Mouse (Mus musculus) c-Kit-positive CD71-negative TER-119-negative erythroid progenitor cells, embryonic 14.5 days (primary cell): Measurements from ENCODE around the gene Slc6a12.

Source experiments
- DNase-seq: peaks from one replicate; pipeline ENCODE4 v3.0.0-alpha.2; 2013; ENCODE audit warnings: low read depth

The Slc6a12 gene

GRCm38 (mm10) chr6:121343026-121343770 is at the start of gene Slc6a12:
Gene Slc6a12 (plus strand): TSS chr6:121343076.
- no peak for DNase-seq

- no peak for DNase-seq
These were observed 43.6 kb upstream of the Slc6a12 start for GRCm38 (mm10) chr6:121299317-121299716.

DNA sequence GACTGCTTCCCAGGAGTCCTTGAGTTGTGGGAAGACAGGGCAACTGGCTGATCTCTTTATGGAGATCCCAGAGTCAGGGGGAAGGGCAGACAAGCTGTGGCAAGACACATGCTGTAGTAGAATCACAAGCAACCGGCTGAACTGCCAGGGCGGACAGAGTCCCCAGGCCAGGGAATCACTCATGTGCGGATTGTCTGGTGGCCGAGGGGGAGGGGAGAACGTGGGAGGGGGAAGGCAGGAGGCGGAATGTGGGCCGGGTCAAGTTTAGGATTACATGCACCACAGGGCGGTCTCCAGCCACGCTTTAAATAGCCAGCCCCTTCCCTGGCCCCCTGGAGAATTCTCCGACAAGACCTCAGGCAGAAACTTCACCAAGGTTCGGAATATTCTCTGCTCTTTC is 42.9 kb upstream of the Slc6a12 start, which contains the start of gene Slc6a13:
Slc6a13 (plus strand) TSS at position 274 of the 400 bp plus-strand sequence.
- no peak for DNase-seq

DNA sequence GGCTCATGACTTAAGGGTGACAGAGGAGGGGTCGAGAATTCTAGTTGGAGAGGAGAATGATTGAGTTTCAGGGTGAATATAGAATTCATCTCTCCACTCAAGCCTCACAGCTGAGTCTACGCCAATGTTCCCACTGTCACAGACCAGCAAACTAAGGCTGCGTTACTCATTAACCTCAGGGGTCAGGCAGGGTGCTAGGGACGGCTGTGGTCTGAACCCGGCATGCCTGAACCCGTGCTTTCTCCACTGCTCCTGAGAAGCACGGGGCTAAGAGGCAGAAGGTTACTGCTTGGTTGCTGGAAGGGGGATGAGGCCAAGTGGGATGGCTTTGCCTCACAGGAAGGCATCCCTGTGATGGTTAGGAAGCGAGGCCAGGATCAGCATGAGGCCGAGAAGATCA is 42.4 kb upstream of the Slc6a12 start:
- DNase-seq: no peak

GRCm38 (mm10) chr6:121303466-121304220 is 39.2 kb upstream of the Slc6a12 start:
- DNase-seq: no peak

GRCm38 (mm10) chr6:121304630-121305029 is 38.2 kb upstream of the Slc6a12 start:
- no peak for DNase-seq

DNA sequence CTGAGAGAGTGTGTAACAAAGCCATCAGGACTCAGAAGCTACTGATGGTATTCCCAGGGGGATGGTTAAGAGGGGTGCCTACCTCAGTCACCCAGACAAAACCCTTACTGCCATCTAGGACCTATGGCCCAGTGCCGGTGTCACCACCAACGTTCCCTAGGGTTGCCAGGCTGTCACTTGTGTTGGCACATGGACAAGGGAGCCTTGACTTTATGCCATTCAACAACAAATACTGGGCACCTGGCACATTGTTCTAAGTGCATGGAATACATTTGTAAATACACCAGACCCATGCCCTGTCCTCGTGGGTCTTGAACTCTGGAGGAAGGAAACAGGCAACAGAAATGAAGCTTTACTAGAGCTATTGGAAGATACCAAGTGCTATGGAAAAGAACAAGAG is 37.3 kb upstream of the Slc6a12 start:
- no peak for DNase-seq

DNA sequence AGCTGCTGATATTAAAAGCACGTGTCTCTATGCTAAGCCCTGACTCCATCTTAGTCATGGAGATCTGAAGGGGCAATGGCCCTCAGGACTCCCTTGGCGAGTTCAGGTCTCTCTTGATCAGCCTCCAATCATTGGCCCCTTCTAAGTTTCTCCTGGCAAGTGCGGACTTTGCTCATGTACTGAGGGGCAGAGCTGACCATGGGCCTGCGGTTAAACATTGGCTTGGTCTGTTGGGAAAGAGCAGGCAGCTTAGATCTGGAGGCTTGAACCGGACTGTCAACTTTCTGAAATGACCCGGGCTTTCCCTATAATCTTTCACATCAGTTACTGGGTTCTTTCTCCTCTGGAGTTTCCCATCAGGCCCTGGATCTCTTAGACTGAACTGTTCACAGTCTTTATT is 31.9 kb upstream of the Slc6a12 start:
- no peak for DNase-seq

GRCm38 (mm10) chr6:121319099-121319498 is 23.8 kb upstream of the Slc6a12 start:
- no peak for DNase-seq

GRCm38 (mm10) chr6:121322381-121323110 is 20.3 kb upstream of the Slc6a12 start:
- DNase-seq: no peak

- DNase-seq: no peak
These were observed 17.6 kb upstream of the Slc6a12 start for GRCm38 (mm10) chr6:121325298-121325697.

DNA sequence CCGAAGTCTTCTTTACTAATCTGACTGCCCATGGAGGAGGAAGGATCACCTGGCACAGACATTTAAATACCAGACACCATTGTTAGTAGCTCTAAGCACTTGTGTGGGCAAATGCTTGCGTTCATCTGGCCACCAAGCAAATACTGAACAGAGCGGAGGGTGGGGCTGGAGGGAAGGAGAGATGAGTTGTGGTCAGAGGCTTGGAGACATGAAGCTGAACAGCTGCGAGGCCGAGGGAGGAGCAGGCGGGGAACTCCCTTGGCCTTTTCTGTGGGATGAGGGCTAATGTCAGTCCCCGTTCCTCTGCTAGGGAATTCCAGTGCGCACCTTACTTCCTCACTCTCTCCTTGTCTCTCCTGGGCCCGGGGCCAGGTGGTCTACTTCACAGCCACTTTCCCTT is 17.1 kb upstream of the Slc6a12 start:
- DNase-seq: no peak

GRCm38 (mm10) chr6:121326486-121327069 is 16.3 kb upstream of the Slc6a12 start:
- DNase-seq: no peak

DNA sequence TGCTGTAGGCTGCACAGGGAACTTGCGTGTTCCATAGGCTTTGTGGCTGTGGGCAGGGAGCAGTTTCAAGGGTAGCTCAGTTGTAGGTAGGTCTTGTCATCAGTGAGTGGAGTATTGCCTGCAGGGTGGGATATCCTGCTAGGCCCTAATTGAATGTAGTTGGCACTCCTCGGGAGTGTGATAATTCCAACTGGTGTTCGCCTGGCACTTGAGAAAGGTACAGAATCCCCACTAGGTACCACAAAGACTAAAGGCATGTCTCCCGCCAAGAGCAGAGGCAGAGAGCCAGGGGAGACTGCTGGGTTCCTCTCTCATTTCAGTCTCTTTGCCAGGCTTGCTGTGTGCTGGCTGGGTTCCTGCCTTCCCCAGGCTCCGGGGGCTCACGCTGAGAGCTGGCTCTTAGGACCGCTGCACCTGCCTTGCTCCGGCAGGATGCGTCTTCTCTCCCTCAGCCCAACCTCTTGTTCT is 14.4 kb upstream of the Slc6a12 start:
- DNase-seq: no peak

DNA sequence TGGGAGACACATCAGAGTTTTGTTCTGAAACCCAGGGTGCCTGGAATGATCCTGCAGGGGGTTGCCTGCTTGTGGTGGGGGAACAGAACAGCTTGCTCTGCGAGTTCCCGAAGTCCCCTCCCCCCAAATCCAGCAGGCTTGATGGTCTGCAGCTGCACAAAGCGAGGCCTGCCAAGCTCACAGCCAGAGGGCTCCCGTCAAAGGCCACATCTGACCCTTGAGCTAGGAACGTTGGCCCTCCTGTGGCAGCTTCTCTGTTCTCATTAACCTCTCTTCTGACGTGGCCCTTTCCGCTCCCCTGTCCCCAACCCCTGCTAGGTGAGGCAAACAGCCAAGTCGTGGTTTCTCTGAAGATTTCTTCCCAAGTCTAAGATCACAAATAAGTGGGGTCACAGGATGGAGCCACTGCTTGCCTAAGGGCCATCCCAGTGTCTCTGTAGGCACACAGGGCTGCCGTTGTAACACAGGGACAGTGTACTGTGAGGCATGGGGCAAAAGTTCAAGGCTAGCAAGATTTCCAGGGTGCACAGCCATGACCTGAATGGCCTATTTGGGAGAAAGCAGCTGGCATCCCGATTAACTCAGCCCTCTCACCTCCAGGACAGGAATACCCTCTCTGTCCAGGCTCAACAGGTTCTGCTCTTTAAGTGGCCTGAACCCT is 12.9 kb upstream of the Slc6a12 start:
- DNase-seq: no peak

- no peak for DNase-seq
These were observed 7.0 kb upstream of the Slc6a12 start for GRCm38 (mm10) chr6:121335841-121336240.

GRCm38 (mm10) chr6:121336558-121336957 is 6.3 kb upstream of the Slc6a12 start:
- DNase-seq: no peak

DNA sequence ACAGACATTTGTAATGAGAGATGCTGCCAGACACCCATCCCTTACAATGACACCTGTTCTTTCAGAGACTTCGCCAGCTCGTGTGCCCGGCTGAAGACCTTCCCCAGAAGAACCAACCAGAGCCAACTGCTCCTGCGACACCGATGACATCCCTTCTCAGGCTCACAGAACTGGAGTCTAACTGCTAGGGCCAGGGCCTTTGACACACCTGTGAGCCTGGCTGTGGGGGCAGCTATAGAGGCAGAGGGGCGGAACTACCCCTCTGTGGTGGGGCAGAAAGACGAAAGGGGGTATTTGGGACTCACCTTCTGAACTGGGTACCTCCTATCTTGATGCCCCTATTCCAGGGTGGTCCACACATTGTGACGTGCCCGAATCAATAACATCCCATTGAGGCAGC is 5.6 kb upstream of the Slc6a12 start:
- DNase-seq: no peak

DNA sequence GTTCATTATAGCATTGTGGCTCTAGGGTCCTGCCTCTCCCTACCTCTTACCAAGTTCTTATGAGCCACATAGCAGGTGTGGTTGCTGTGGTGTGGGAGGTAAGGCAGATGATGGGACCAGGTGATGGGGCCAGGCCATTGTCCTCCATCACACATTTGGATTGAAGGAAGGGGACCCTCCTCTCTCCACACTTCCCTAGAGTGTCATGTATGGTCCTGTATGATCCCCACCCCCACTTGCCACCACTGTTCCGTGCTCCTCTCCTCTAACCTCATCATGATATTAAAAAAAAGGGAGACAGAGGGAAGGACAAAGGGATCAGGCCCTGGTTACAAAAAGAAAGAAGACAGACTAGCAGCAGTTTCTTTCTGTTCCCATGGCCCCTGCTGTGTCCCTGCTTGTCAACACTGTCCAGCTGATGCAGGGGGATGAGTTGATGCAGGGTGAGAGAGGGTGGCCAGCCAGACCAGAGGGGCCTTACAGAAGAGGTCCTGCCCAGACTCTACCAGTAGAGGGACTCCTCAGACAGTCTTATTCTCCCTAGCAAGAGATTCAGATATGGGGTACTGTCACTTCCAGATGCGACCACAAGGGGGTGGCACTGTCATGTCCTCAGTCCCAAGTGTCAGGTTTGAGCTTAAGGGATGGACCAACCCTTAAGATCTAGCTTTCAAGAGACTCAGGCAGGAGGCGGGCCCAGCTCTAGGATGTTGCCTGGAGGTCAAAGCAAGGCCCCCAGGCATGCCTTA is 4.9 kb upstream of the Slc6a12 start:
- DNase-seq: peak; percentile 87

DNA sequence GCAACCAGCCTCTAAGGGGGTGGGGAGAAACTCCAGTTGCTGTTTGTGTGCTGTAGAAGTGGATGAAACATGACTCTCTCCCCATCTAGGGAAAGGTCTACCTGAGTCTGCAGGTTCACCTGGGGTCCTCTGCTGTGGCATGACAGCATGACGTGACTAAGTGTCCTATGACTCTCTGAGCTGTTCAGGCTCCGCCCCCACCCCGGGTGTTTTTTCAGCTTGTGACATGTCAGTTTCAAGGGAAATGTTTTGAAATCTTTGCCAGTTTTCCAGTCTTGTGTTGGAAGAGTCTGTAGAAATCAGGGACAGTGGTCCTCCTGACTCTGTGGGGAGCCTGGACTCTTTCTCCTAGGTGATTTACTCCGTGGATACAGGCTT is 4.4 kb upstream of the Slc6a12 start:
- no peak for DNase-seq

DNA sequence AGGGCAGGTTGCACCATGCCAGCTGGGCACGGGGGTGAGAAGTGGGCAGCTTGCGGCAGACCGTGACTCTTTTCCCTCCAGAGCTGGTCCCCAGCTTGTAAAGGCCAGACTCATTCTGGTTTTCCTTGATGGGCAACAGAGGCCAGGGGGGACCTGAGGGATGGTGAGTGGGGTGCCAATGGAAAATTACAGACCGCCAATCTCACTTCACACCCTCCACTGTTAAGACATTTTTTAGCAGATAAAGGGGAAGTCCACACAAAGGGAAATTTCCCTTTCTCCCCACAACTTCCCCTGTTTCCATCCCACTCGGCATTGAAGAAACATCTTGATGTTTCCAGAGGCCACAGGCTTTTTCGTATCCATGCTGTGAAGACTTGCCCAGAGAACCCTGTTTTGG is 1.2 kb upstream of the Slc6a12 start:
- no peak for DNase-seq
